Mouse (Mus musculus): ENCODE results near the gene Map3k11. TPM values are rescaled to one million over a fixed set of nuclear protein-coding genes. Genes with fewer than 3 reads are reported as not detected.

The Map3k11 gene
- total and polyA plus RNA-seq, 3 experiments, result 22.5 to 38.3 TPM; not detected in 1

- Histone ChIP-seq H3K4me3 (ENCODE audit: control insufficient read depth in 1 of 2, insufficient read depth in 1 of 2, low read depth in 2 of 2, low read length in 2 of 2) (no peak overlapping the region), H3K4me1 (ENCODE audit: control insufficient read depth in 1 of 2, insufficient read depth in 2 of 2, low read length in 2 of 2) (peaks cover 0 to 19% of the 10 kb centered on the region in 2 experiments; a peak in 3 of 4 replicates)
These were observed 5.3 kb downstream of the Map3k11 start for GRCm38 (mm10) chr19:5693801-5694200.

GRCm38 (mm10) chr19:5695849-5696462 lies 7.4 kb downstream of the Map3k11 start:
- H3K4me1 ChIP-seq (ENCODE audit: control insufficient read depth in 1 of 2, insufficient read depth in 2 of 2, low read length in 2 of 2), result peaks cover 0 to 14% of the 10 kb centered on the region in 2 experiments; a peak in 3 of 4 replicates
- no peak for DNase-seq (ENCODE audit: low read depth, low spot score)
- H3K9me3 ChIP-seq (replicated peaks; ENCODE audit: insufficient read depth, low read length), result no peaks in the 10 kb centered on the region
- TF ChIP-seq CHD1 (IDR thresholded peaks at IDR 0.05; ENCODE audit: low read depth, low read length), result no peak
- no peak for TF ChIP-seq MAZ (IDR thresholded peaks at IDR 0.05; ENCODE audit: low read depth, low read length)
- TF ChIP-seq KAT2A (conservative IDR thresholded peaks at IDR 0.05; ENCODE audit: low read depth, low read length), result no peak
- TF ChIP-seq NRF1 (IDR thresholded peaks at IDR 0.05; ENCODE audit: insufficient read depth, low read depth, low read length, poor library complexity, severe bottlenecking), result no peak
- no peak for TF ChIP-seq GABPA (IDR thresholded peaks at IDR 0.05; ENCODE audit: low read depth, low read length)
- TF ChIP-seq RCOR1 (IDR thresholded peaks at IDR 0.05; ENCODE audit: low read depth, low read length), result no peak
- no peak for TF ChIP-seq SMC3 (IDR thresholded peaks at IDR 0.05; ENCODE audit: low read depth, low read length)
- TF ChIP-seq POLR2AphosphoS5 (IDR thresholded peaks at IDR 0.05; ENCODE audit: borderline replicate concordance, low read depth, low read length), result no peak
- no peak for TF ChIP-seq POLR2AphosphoS2 (IDR thresholded peaks at IDR 0.05; ENCODE audit: low read length)
- TF ChIP-seq EP300 (IDR thresholded peaks at IDR 0.05; ENCODE audit: low read depth in 1 of 2, low read length in 2 of 2), result no peak
- TF ChIP-seq ZNF384 (IDR thresholded peaks at IDR 0.05; ENCODE audit: low read depth, low read length), result no peak
- TF ChIP-seq MYB (IDR thresholded peaks at IDR 0.05; ENCODE audit: low read depth, low read length), result no peak
- no peak for TF ChIP-seq CHD2 (IDR thresholded peaks at IDR 0.05; ENCODE audit: low read length)
- no peak for TF ChIP-seq ZMIZ1 (IDR thresholded peaks at IDR 0.05; ENCODE audit: low read depth, low read length)
- TF ChIP-seq GATA1 (IDR thresholded peaks at IDR 0.05; ENCODE audit: low read depth, low read length), result no peak
- no peak for TF ChIP-seq BHLHE40 (IDR thresholded peaks at IDR 0.05; ENCODE audit: borderline replicate concordance, low read depth, low read length)
- no peak overlapping the region for H3K9ac ChIP-seq (ENCODE audit: control insufficient read depth, low read depth, low read length, poor library complexity, severe bottlenecking)
- H3K36me3 ChIP-seq (ENCODE audit: control insufficient read depth in 1 of 2, insufficient read depth in 2 of 2, low read length in 2 of 2), result peaks cover 2 to 5% of the 10 kb centered on the region in 2 experiments; a peak in 2 of 4 replicates
- H3K79me2 ChIP-seq (ENCODE audit: control insufficient read depth, insufficient read depth, low read length, poor library complexity), result peaks cover 20% of the 10 kb centered on the region
- H3K27ac ChIP-seq (ENCODE audit: control insufficient read depth, low read depth, low read length), result no peak overlapping the region
- H3K27me3 ChIP-seq (ENCODE audit: control insufficient read depth in 1 of 2, insufficient read depth in 2 of 2, low read length in 2 of 2), result no peaks in the 10 kb centered on the region
- no peak overlapping the region for H3K4me3 ChIP-seq (ENCODE audit: control insufficient read depth in 1 of 2, insufficient read depth in 1 of 2, low read depth in 2 of 2, low read length in 2 of 2)

More at GRCm38 (mm10) chr19:5693801-5694200, 5.3 kb downstream of the Map3k11 start:
- Histone ChIP-seq H3K9ac (ENCODE audit: control insufficient read depth, low read depth, low read length, poor library complexity, severe bottlenecking) (no peak overlapping the region), H3K27me3 (ENCODE audit: control insufficient read depth in 1 of 2, insufficient read depth in 2 of 2, low read length in 2 of 2) (no peaks in the 10 kb centered on the region), H3K79me2 (ENCODE audit: control insufficient read depth, insufficient read depth, low read length, poor library complexity) (peaks cover 34% of the 10 kb centered on the region), H3K36me3 (ENCODE audit: control insufficient read depth in 1 of 2, insufficient read depth in 2 of 2, low read length in 2 of 2) (peaks cover 2 to 9% of the 10 kb centered on the region in 2 experiments; a peak in 2 of 4 replicates), H3K27ac (ENCODE audit: control insufficient read depth, low read depth, low read length) (no peak overlapping the region), H3K9me3 (replicated peaks; ENCODE audit: insufficient read depth, low read length) (no peaks in the 10 kb centered on the region)
- DNase-seq (ENCODE audit: low read depth, low spot score), result no peak
- TF ChIP-seq SMC3 (IDR thresholded peaks at IDR 0.05; ENCODE audit: low read depth, low read length), result no peak
- TF ChIP-seq E2F4 (IDR thresholded peaks at IDR 0.05; ENCODE audit: borderline replicate concordance, low read depth, low read length), result no peak
- TF ChIP-seq CHD2 (IDR thresholded peaks at IDR 0.05; ENCODE audit: low read length), result no peak
- no peak for TF ChIP-seq USF1 (IDR thresholded peaks at IDR 0.05; ENCODE audit: low read depth, low read length)
- no peak for TF ChIP-seq SIN3A (IDR thresholded peaks at IDR 0.05; ENCODE audit: low read length)
- TF ChIP-seq ZKSCAN1 (IDR thresholded peaks at IDR 0.05; ENCODE audit: low read depth, low read length), result no peak
- TF ChIP-seq RAD21 (IDR thresholded peaks at IDR 0.05; ENCODE audit: low read depth, low read length), result no peak
- no peak for TF ChIP-seq MEF2A (IDR thresholded peaks at IDR 0.05; ENCODE audit: extremely low read depth, insufficient replicate concordance, low read depth, low read length, poor library complexity, severe bottlenecking)
- TF ChIP-seq USF2 (IDR thresholded peaks at IDR 0.05; ENCODE audit: borderline replicate concordance in 1 of 2, insufficient read depth in 1 of 2, low read depth in 1 of 2, low read length in 2 of 2), result no peak
- no peak for TF ChIP-seq POLR2AphosphoS2 (IDR thresholded peaks at IDR 0.05; ENCODE audit: low read length)
- no peak for TF ChIP-seq MYC (IDR thresholded peaks at IDR 0.05; ENCODE audit: low read depth, low read length)
- no peak for TF ChIP-seq NRF1 (IDR thresholded peaks at IDR 0.05; ENCODE audit: insufficient read depth, low read depth, low read length, poor library complexity, severe bottlenecking)
- TF ChIP-seq ZNF384 (IDR thresholded peaks at IDR 0.05; ENCODE audit: low read depth, low read length), result no peak
- TF ChIP-seq JUND (IDR thresholded peaks at IDR 0.05; ENCODE audit: low read depth, low read length), result no peak
- no peak for TF ChIP-seq MAX (IDR thresholded peaks at IDR 0.05; ENCODE audit: low read length)
- no peak for TF ChIP-seq POLR2A (IDR thresholded peaks at IDR 0.05; ENCODE audit: control insufficient read depth in 1 of 2, insufficient read depth in 1 of 2, low read depth in 1 of 2, low read length in 2 of 2, poor library complexity in 1 of 2)
- no peak for TF ChIP-seq CHD1 (IDR thresholded peaks at IDR 0.05; ENCODE audit: low read depth, low read length)
- TF ChIP-seq MAFK (IDR thresholded peaks at IDR 0.05; ENCODE audit: borderline replicate concordance, low read depth, low read length), result no peak
